ENCODE assay signal across 29 mouse cellular contexts in the genomic region with DNA sequence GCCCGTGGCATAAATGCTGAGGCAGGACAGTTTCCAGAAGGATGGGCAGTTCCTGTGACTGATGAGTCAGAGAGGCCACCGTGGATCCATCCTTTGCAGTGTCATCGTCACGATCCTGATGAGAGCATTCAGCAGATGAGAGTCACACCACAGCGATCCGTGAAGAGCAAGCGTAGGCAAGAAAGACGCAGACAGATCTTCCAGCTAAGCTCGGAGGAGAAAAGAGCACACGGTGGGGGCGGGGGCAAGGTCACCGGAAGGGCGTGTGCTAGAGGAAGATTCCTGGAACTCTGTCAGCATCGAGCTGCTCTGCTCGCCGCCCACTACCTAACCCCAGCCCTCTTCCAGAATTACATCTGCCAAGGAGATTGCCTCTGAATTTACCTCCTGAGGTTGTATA.
DNase-seq lines count a peak whose midpoint lies in the region; TF ChIP-seq lines count a peak whose summit lies in the region.
"Had no signal": no experiment of that assay in that cellular context is flagged by ENCODE, and none has a peak within 500 bp of the region (broad histone marks: within the 10 kb centered on the region; RNA-seq: fewer than 3 reads in every experiment).

No protein-coding gene starts in this region.

- H3K9me3 ChIP-seq in ES-E14 (ENCODE audit: control insufficient read depth, insufficient read depth, low read depth, low read length): no peaks in the 10 kb centered on the region
- no peaks in the 10 kb centered on the region for H3K9me3 ChIP-seq in hindbrain, embryonic 10.5 days
- H3K9me3 ChIP-seq: heart, embryonic 10.5 days; heart, embryonic 15.5 days; hindbrain, embryonic 12.5 days; midbrain, embryonic 10.5 days; midbrain, embryonic 15.5 days; neural tube, embryonic 15.5 days had no signal

- peaks cover 3 to 10% of the 10 kb centered on the region in 2 experiments; a peak in 3 of 4 replicates for H3K4me1 ChIP-seq in ES-E14 (ENCODE audit: control insufficient read depth in 2 of 2, insufficient read depth in 2 of 2, low read length in 2 of 2, poor library complexity in 1 of 2)
- no peaks in the 10 kb centered on the region for H3K4me1 ChIP-seq in hindbrain, embryonic 10.5 days (replicated peaks)
- H3K4me1 ChIP-seq: hindbrain, embryonic 12.5 days; midbrain, embryonic 15.5 days; neural tube, embryonic 15.5 days had no signal

- DNase-seq in left cerebral cortex, adult 9 months (ENCODE audit: low spot score in 2 of 2): peak; percentile 30 to 56
- DNase-seq in left cerebral cortex, adult 11 months (ENCODE audit: low spot score): no peak
- peak; percentile 53 for DNase-seq in ES-E14 (ENCODE audit: low read depth, low spot score)
- peak; percentile 83 for DNase-seq in brain, adult 2 months (ENCODE audit: low read depth, low spot score)
- DNase-seq in hindbrain, embryonic 10.5 days (ENCODE audit: low spot score): no peak
- DNase-seq in adrenal gland, adult 8-10 months: no peak
- DNase-seq in lung, postnatal 36 days: no peak
- DNase-seq: adrenal gland, adult 2 months; cerebellum, adult 9-10 months; cerebellum, postnatal 36 days; gastrocnemius, postnatal 25 days; heart, adult 11 months; kidney, adult 8-10 months; layer of hippocampus, postnatal 36 days; liver; lung, adult 2 months; lung, postnatal 10 days; thymus, adult 2 months; thymus, postnatal 36 days had no signal

- no peak overlapping the region for H3K4me3 ChIP-seq in ES-E14 (ENCODE audit: insufficient read depth in 1 of 2, low read depth in 1 of 2, low read length in 2 of 2, poor library complexity in 1 of 2, severe bottlenecking in 1 of 2)
- no peak overlapping the region for H3K4me3 ChIP-seq in hindbrain, embryonic 10.5 days
- H3K4me3 ChIP-seq: heart, embryonic 10.5 days; heart, embryonic 15.5 days; hindbrain, embryonic 12.5 days; midbrain, embryonic 10.5 days; midbrain, embryonic 15.5 days; neural tube, embryonic 15.5 days had no signal

- 78% methylated on average over 16 of the region's 16 CpGs for WGBS in hindbrain, embryonic 10.5 days

- no peaks in the 10 kb centered on the region for H3K27me3 ChIP-seq in hindbrain, embryonic 10.5 days (ENCODE audit: insufficient read depth, poor library complexity, severe bottlenecking)
- H3K27me3 ChIP-seq: CH12.LX; heart, embryonic 15.5 days; hindbrain, embryonic 12.5 days; midbrain, embryonic 15.5 days; neural tube, embryonic 15.5 days had no signal

- no peak overlapping the region for H3K27ac ChIP-seq in ES-E14 (ENCODE audit: insufficient read depth, low read depth, low read length, poor library complexity, severe bottlenecking)
- no peak overlapping the region for H3K27ac ChIP-seq in hindbrain, embryonic 10.5 days
- H3K27ac ChIP-seq: heart, embryonic 10.5 days; heart, embryonic 15.5 days; hindbrain, embryonic 12.5 days; hindbrain, postnatal 0 days; kidney, postnatal 0 days; liver, embryonic 14.5 days; midbrain, embryonic 10.5 days; midbrain, embryonic 15.5 days; neural tube, embryonic 15.5 days had no signal

- no peaks in the 10 kb centered on the region for H3K36me3 ChIP-seq in ES-E14 (ENCODE audit: control insufficient read depth, insufficient read depth, low read length, poor library complexity, severe bottlenecking)
- H3K36me3 ChIP-seq in hindbrain, embryonic 10.5 days: no peaks in the 10 kb centered on the region
- H3K36me3 ChIP-seq: heart, embryonic 10.5 days; heart, embryonic 15.5 days; hindbrain, embryonic 12.5 days; midbrain, embryonic 10.5 days; midbrain, embryonic 15.5 days; neural tube, embryonic 15.5 days had no signal

- no peak overlapping the region for H3K9ac ChIP-seq in ES-E14 (ENCODE audit: insufficient read depth, low read depth, low read length, poor library complexity, severe bottlenecking)
- H3K9ac ChIP-seq: heart, embryonic 15.5 days; hindbrain, embryonic 12.5 days; liver, embryonic 14.5 days; midbrain, embryonic 15.5 days; neural tube, embryonic 15.5 days had no signal

- in situ Hi-C loops in ES-E14 (cut with MboI; ENCODE audit: low sequenced_read_pairs in 2 of 2, unreplicated experiment in 2 of 2): no loop called here

TF ChIP-seq in ES-E14, 5 proteins besides CTCF, POLR2A, EP300 and RAD21:
- TF ChIP-seq CHD2 (IDR thresholded peaks at IDR 0.05; ENCODE audit: low read depth, low read length) (no peak), ZC3H11A (IDR thresholded peaks at IDR 0.05; ENCODE audit: borderline replicate concordance, low read depth, low read length) (no peak), MAFK (IDR thresholded peaks at IDR 0.05; ENCODE audit: insufficient read depth, low read depth, low read length) (no peak), HCFC1 (IDR thresholded peaks at IDR 0.05; ENCODE audit: borderline replicate concordance, insufficient read depth, low read length) (no peak), ZNF384 (IDR thresholded peaks at IDR 0.05; ENCODE audit: low read depth, low read length) (no peak)
TF ChIP-seq in ES-E14: peak in this region for 0.

Comparison
In these comparisons a context has a peak if more than half of its experiments do, and no peak if none do; other contexts are left out.
1. DNase-seq: peak in left cerebral cortex, adult 9 months (2 of 2), ES-E14 (single experiment) and brain, adult 2 months (single experiment); none in left cerebral cortex, adult 11 months (single experiment), hindbrain, embryonic 10.5 days (single experiment), adrenal gland, adult 8-10 months (single experiment) and lung, postnatal 36 days (single experiment).